Mouse (Mus musculus) hindbrain, postnatal 0 days (tissue): ENCODE data around the gene Inpp5a. TPM values are rescaled to one million over a fixed set of nuclear protein-coding genes. Genes with fewer than 3 reads are reported as not detected.

Experiments
- ATAC-seq: fragments of 200-750 bp; cut with Nextera tagmentation; 2 replicates; pipeline ENCODE4 v1.8.0; 2017; ENCODE audit warnings: mild to moderate bottlenecking, moderate TSS enrichment, moderate library complexity
- DNase-seq: peaks from one replicate; pipeline ENCODE4 v3.0.0-alpha.2; 2015; ENCODE audit warnings: low spot score
- H3K27ac ChIP-seq: fragments of 300-500 bp; sonication (generic); 2 replicates; pipeline ENCODE4 v1.5.1; 2014; ENCODE audit warnings: mild to moderate bottlenecking
- H3K27me3 ChIP-seq: fragments of 300-500 bp; sonication (generic); 2 replicates; pipeline ENCODE4 v1.6.1; 2014; ENCODE audit warnings: low read length, mixed read lengths; ENCODE audit not compliant: insufficient read depth
- H3K36me3 ChIP-seq: fragments of 300-500 bp; sonication (generic); 2 replicates; pipeline ENCODE4 v1.6.1; 2014; ENCODE audit warnings: low read length, mixed read lengths; ENCODE audit not compliant: insufficient read depth
- H3K4me1 ChIP-seq: fragments of 300-500 bp; sonication (generic); 2 replicates; pipeline ENCODE4 v1.6.1; 2014; ENCODE audit warnings: antibody characterized with exemption, low read length, mixed read lengths; ENCODE audit not compliant: insufficient read depth
- H3K4me2 ChIP-seq: fragments of 300-500 bp; sonication (generic); 2 replicates; pipeline ENCODE4 v1.6.1; 2014; ENCODE audit warnings: low read depth, mild to moderate bottlenecking, low read length, moderate library complexity, mixed read lengths
- H3K4me3 ChIP-seq: fragments of 300-500 bp; sonication (generic); 2 replicates; pipeline ENCODE4 v1.5.1; 2014; ENCODE audit warnings: low read length
- H3K9ac ChIP-seq: fragments of 300-500 bp; sonication (generic); replicated peaks from 2 replicates; pipeline ENCODE4 v1.6.1; 2014; ENCODE audit warnings: mild to moderate bottlenecking, low read length, moderate library complexity, mixed read lengths
- H3K9me3 ChIP-seq: fragments of 300-500 bp; sonication (generic); 2 replicates; pipeline ENCODE4 v1.6.1; 2016; ENCODE audit warnings: low read length, mixed read lengths
- CTCF ChIP-seq: IDR thresholded peaks from 2 replicates; pipeline ENCODE4 v1.5.1; 2016; ENCODE audit warnings: antibody characterized with exemption, control low read depth, low read depth
- WGBS: fragments of 180-500 bp; shearing (Covaris S2); extraction: QIAGEN DNeasy Blood & Tissue Kit; methylation state at CpG from one replicate; pipeline ENCODE4 v1.1.7; 2014; 5-methylcytosine and 5-hydroxymethylcytosine counted together
- polyA plus RNA-seq: library from polyadenylated mRNA; unstranded; fragments of >200 nt; fragmentation: Nextera tagmentation; extraction: Ambion mirVana; gene quantifications from 2 replicates; pipeline ENCODE4 v1.2.1, GENCODE M21; 2015
- total RNA-seq: library from RNA; depleted of rRNA; stranded (reverse); fragments of >200 nt; gene quantifications from 2 replicates; pipeline ENCODE4 v1.2.3, GENCODE M21; 2014

The Inpp5a gene
- total and polyA plus RNA-seq, 2 experiments from 2014 or later: 16.6 to 23.6 TPM

DNA sequence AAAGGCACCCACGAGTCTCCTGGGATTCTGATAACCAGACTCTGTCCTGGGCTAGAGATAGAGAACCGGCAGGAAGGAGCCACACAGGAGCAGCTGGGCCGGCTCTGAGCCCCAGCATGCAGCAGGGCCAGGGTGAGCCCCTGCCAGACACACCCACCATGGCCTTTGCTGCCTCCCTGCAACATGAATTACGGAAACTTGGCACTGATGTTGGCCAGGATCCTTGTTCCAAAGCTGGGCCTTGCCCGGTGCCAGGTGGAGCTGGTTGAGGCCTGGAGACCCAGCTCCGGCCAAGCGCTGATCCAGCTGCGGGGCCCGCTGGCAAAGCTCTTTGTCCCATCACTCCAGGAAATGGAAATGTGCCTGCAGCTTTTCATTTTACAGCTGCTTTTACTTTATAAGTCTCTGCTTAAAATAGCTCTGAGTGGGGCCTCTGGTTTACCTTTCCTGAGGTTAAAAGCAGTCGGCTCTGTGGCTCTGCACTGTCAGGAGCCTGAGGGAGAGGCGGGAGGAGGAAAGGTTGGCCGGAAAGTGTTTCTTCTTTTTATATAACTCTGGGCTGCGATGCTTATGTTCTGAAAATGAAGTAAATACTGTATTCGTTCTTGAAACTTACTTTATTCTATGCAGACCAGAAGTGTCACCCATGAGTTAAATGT lies 20.1 kb upstream of the Inpp5a start:
- 43% methylated on average over 14 of the region's 14 CpGs for WGBS
- Histone ChIP-seq H3K9me3 (no peaks in the 10 kb centered on the region), H3K9ac (no peak overlapping the region), H3K4me3 (no peak overlapping the region), H3K4me2 (no peak overlapping the region), H3K36me3 (no peaks in the 10 kb centered on the region), H3K4me1 (peaks cover 16% of the 10 kb centered on the region), H3K27me3 (no peaks in the 10 kb centered on the region), H3K27ac (peak overlapping the region; percentile 33; the same call in 1 of the 2 replicates)
- ATAC-seq: peak; percentile 66; the same call in 1 of the 2 replicates
- DNase-seq: peak; percentile 74
- TF ChIP-seq CTCF: no peak

DNA sequence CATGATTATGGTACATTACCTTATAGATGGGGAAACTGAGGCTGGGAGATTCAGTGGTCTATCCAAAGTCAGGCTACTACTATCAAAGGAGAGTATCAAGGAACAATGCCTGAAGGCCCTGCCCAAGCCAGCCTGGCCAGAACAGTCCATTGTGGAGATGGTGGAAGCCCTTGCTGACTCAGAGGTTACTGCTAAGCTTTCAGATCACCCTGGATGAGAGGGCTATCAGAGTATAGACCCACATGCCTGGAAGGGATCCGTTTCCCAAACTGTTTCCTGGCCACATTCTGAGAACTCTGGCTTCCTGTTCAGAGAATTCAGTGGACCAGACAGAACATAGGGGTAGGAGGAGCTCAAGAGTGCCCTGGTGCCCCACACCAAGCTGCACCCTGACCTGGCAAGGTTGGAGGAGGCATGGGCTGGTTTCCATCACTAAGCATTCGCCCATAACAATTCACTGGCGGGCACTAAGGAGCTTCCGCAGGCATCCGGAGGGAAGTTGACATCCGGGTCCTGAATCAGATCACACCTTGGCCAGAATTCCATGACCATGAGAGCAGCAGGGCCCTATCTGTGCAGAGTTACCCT lies 19.3 kb upstream of the Inpp5a start:
- no peak for DNase-seq
- no peak for ATAC-seq
- Histone ChIP-seq H3K4me1 (peaks cover 8% of the 10 kb centered on the region), H3K27ac (no peak overlapping the region), H3K27me3 (no peaks in the 10 kb centered on the region), H3K36me3 (no peaks in the 10 kb centered on the region), H3K9ac (no peak overlapping the region), H3K4me2 (no peak overlapping the region), H3K4me3 (no peak overlapping the region), H3K9me3 (no peaks in the 10 kb centered on the region)
- WGBS: 82% methylated on average over 6 of the region's 6 CpGs
- no peak for TF ChIP-seq CTCF

DNA sequence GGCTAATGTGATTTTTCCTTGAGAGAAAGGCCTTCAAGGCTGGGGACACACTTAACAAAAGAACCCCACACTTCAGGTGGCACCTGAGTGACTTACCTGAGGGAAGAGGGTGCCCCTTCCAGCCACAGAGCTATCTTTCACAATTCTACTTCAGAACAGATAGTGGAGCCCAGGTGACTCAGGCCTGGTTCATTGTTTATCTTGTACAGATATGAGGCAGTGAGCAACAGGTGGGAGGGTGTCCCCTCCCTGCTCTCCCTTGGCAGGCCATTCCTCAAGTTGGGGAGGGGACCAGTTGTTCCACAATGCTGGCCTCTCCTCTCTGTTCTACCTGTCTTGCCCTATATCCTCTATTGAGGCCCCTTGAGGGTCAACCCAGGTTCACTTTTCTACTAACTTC lies 17.5 kb upstream of the Inpp5a start:
- ATAC-seq: no peak
- no peak for TF ChIP-seq CTCF

DNA sequence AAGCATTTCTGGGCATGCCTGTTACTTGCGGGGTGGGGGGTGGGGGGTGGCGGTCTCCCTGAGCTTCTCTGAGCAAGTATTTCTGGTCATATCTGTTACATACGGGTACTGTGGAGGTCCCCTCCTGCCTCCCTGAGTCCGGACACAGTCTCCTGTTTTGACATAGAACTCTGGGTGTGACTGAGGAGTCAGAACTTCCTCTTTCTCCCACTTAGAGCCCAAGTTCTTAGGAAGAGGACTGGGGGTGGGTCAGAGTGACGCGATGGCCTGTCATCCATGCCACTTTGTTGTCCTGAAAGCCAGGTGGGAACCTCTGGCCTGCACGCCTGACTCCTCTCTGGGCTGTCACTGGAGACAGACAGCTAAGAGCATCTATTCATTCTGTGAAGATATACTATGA lies 11.5 kb upstream of the Inpp5a start:
- 85% methylated on average over 7 of the region's 7 CpGs for WGBS
- DNase-seq (no peak), ATAC-seq (no peak)
- H3K36me3 ChIP-seq: no peaks in the 10 kb centered on the region
- no peak overlapping the region for H3K4me3 ChIP-seq
- no peak overlapping the region for H3K27ac ChIP-seq
- no peak overlapping the region for H3K4me2 ChIP-seq
- no peaks in the 10 kb centered on the region for H3K9me3 ChIP-seq
- H3K27me3 ChIP-seq: no peaks in the 10 kb centered on the region
- H3K4me1 ChIP-seq: no peaks in the 10 kb centered on the region
- H3K9ac ChIP-seq: no peak overlapping the region
- no peak for TF ChIP-seq CTCF

More for the DNA sequence above, 17.5 kb upstream of the Inpp5a start:
- Histone ChIP-seq H3K27me3 (no peaks in the 10 kb centered on the region), H3K4me2 (no peak overlapping the region), H3K9me3 (no peaks in the 10 kb centered on the region), H3K36me3 (no peaks in the 10 kb centered on the region), H3K27ac (no peak overlapping the region), H3K4me1 (peaks cover 7% of the 10 kb centered on the region; the same call in 1 of the 2 replicates), H3K9ac (no peak overlapping the region), H3K4me3 (no peak overlapping the region)
- no peak for DNase-seq

DNA sequence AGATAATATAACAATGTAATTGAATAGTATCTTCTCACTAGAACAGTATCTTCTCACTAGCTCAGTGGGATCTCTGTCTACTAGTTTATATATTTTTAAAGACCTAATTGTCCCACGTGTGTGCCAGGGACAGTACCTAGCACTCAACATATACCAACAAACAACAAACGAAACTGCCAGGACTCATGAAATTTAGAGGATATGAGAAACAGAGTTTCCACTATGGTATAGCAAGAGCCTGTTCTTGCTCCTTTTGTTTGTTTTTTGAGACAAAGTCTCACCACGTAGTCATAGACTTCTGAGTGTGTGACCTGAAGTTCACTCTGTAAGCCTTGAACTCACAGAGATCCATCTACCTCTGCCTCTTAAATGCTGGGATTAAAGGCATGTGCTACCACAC lies 10.6 kb upstream of the Inpp5a start:
- Histone ChIP-seq H3K4me1 (no peaks in the 10 kb centered on the region), H3K4me3 (no peak overlapping the region), H3K9me3 (no peaks in the 10 kb centered on the region), H3K27ac (no peak overlapping the region), H3K36me3 (no peaks in the 10 kb centered on the region), H3K27me3 (no peaks in the 10 kb centered on the region), H3K9ac (no peak overlapping the region), H3K4me2 (no peak overlapping the region)
- DNase-seq (no peak), ATAC-seq (no peak)
- TF ChIP-seq CTCF: no peak
- 92% methylated on average over 3 of the region's 3 CpGs for WGBS

DNA sequence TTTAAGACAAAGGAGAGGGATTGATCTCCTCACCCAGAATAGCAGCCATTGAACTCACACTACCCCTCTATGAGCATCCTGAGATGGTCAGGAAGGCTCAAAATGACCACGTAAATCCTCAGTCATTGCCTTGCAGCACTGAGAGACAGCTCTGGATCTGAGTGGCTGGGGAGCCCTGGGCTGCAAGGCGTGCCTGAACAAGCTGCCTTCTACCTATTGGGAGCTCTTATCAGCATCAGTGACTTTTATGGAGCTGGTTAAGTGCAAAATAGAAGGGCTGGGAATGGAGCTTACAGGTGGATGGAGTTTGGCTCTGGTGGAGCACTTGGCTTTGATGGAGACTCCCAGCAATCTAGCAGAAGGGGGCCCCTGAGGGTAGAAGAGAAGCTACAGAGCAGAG lies 9.2 kb upstream of the Inpp5a start:
- ATAC-seq: no peak
- no peak for TF ChIP-seq CTCF
- Histone ChIP-seq H3K27me3 (no peaks in the 10 kb centered on the region), H3K9ac (no peak overlapping the region), H3K4me1 (no peaks in the 10 kb centered on the region), H3K27ac (no peak overlapping the region), H3K4me2 (no peak overlapping the region), H3K36me3 (no peaks in the 10 kb centered on the region), H3K9me3 (no peaks in the 10 kb centered on the region), H3K4me3 (no peak overlapping the region)
- 64% methylated on average over 2 of the region's 2 CpGs for WGBS
- no peak for DNase-seq

DNA sequence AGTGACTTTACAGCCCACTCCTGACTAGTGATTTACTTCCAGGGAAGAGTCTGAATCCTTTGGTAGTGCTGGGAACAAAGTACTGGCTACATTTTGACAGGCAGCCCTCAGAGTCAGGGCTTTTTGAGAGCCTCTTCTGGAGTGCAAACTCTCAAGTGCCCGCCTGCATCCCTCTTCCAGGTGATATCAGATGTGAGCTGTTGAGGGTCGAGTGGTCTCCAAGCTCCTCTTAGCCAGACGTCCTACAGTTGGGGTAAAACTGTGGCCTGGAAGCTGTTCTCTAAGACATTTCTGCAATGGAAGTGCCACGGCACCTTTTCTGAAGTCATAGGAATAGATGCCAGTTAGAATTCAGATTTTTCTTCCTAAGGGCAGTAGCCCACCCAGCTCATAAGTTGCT lies 8.7 kb upstream of the Inpp5a start:
- no peak for TF ChIP-seq CTCF
- WGBS: 76% methylated on average over 4 of the region's 4 CpGs
- no peaks in the 10 kb centered on the region for H3K9me3 ChIP-seq
- H3K4me3 ChIP-seq: no peak overlapping the region
- no peak overlapping the region for H3K9ac ChIP-seq
- peaks cover 2% of the 10 kb centered on the region; the same call in 1 of the 2 replicates for H3K4me1 ChIP-seq
- no peaks in the 10 kb centered on the region for H3K27me3 ChIP-seq
- H3K27ac ChIP-seq: no peak overlapping the region
- H3K4me2 ChIP-seq: no peak overlapping the region
- no peaks in the 10 kb centered on the region for H3K36me3 ChIP-seq
- DNase-seq (no peak), ATAC-seq (no peak)
